Mouse (Mus musculus): Measurements from ENCODE around the gene Rps6kl1. TPM values are rescaled to one million over a fixed set of nuclear protein-coding genes. Genes with fewer than 3 reads are reported as not detected.
"Not testable (repeated sequence)": the region's sequence is repeated elsewhere in the genome, so short reads cannot be mapped to it uniquely, and the experiment has no call there.

The Rps6kl1 gene
- total and polyA plus RNA-seq, 2 experiments, result 0.28 to 0.48 TPM

DNA sequence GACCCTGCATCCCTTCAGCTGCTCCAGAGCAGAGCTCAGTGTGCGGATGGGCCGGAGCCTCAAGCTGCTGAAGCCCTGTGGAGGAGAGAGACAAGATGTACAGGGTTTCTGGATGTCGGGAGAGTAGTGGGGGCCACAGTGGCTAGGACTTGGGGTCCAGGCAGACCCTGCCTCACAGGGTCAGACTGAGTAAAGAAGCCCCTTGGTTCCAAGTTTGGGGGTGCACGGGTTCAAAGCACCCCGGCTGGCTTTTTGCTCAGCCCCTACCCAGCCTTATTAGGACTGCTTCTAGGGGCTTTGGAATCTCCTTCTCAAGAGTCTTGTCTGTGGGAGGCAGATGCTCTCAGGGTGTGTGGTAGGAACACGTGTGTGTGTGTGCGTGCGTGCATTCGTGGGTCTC is 4.2 kb downstream of the Rps6kl1 start:
- Histone ChIP-seq H3K9ac (ENCODE audit: low read depth, low read length) (no peak overlapping the region), H3K79me2 (ENCODE audit: control insufficient read depth, insufficient read depth, low read length) (no peaks in the 10 kb centered on the region), H3K27ac (replicated peaks; ENCODE audit: insufficient read depth, low read depth, low read length) (no peak overlapping the region), H3K4me3 (ENCODE audit: insufficient read depth, low read depth, low read length) (no peak overlapping the region), H3K4me1 (ENCODE audit: control insufficient read depth, insufficient read depth, low read length) (peaks cover 7% of the 10 kb centered on the region; the same call in 1 of the 2 replicates), H3K27me3 (ENCODE audit: control insufficient read depth, insufficient read depth, low read length) (no peaks in the 10 kb centered on the region), H3K36me3 (ENCODE audit: control insufficient read depth, insufficient read depth, low read length) (no peaks in the 10 kb centered on the region)
- no peak for DNase-seq (ENCODE audit: extremely low read depth, low read depth, low spot score)
- WGBS, result 90% methylated on average over 9 of the region's 9 CpGs
- TF ChIP-seq POLR2A (IDR thresholded peaks at IDR 0.05; ENCODE audit: extremely low read depth, insufficient read depth, low read length) (no peak), CTCF (IDR thresholded peaks at IDR 0.05; ENCODE audit: low read depth, low read length) (no peak)

DNA sequence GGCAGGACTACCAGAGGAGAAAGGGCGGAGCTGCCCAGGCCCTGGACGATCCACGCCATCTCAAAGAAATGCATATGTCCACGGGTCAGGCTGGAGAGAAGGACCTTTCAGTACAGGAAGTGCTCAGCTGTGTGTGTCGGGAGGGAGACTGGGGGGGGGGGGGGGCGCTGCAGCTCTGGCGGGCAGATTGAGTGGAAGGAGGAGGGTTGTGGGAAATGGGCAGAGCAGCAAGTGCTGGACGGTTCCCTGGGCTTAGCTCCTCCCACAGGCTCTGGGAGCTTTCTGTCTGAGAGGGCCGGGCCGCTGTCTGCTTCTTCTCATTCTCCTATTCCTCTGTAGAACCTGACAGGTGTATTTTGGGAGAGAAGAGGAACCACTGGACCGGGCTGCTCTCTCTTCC is 4.7 kb downstream of the Rps6kl1 start:
- TF ChIP-seq CTCF (IDR thresholded peaks at IDR 0.05; ENCODE audit: low read depth, low read length), result no peak
- TF ChIP-seq POLR2A (IDR thresholded peaks at IDR 0.05; ENCODE audit: extremely low read depth, insufficient read depth, low read length), result no peak
- Histone ChIP-seq H3K79me2 (ENCODE audit: control insufficient read depth, insufficient read depth, low read length) (no peaks in the 10 kb centered on the region), H3K9ac (ENCODE audit: low read depth, low read length) (no peak overlapping the region), H3K4me1 (ENCODE audit: control insufficient read depth, insufficient read depth, low read length) (peaks cover 4% of the 10 kb centered on the region; the same call in 1 of the 2 replicates), H3K27ac (replicated peaks; ENCODE audit: insufficient read depth, low read depth, low read length) (no peak overlapping the region), H3K27me3 (ENCODE audit: control insufficient read depth, insufficient read depth, low read length) (no peaks in the 10 kb centered on the region), H3K4me3 (ENCODE audit: insufficient read depth, low read depth, low read length) (no peak overlapping the region), H3K36me3 (ENCODE audit: control insufficient read depth, insufficient read depth, low read length) (no peaks in the 10 kb centered on the region)
- no peak for DNase-seq (ENCODE audit: extremely low read depth, low read depth, low spot score)
- 57% methylated on average over 11 of the region's 11 CpGs for WGBS

DNA sequence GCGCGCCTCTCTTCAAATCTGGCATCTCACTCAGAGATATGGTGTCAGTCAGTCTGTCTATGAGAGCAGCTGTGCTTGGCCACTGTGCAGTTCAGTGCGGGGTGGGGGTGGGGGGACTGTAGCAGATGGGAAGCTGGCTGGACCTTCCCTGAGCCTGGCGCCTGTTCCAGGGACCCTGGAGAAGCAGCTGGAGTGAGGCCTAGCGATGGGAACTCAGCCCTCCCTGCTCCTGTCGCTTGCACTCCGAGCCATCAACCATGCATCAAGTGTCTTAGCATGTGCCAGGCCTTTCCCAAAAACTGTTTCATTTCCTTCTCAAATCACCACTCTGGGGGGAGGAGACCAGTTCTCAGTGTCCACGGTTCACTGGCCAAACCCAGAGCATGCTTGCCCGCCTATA is 5.4 kb downstream of the Rps6kl1 start:
- Histone ChIP-seq H3K79me2 (ENCODE audit: control insufficient read depth, insufficient read depth, low read length) (no peaks in the 10 kb centered on the region), H3K9ac (ENCODE audit: low read depth, low read length) (no peak overlapping the region), H3K36me3 (ENCODE audit: control insufficient read depth, insufficient read depth, low read length) (no peaks in the 10 kb centered on the region), H3K4me1 (ENCODE audit: control insufficient read depth, insufficient read depth, low read length) (0 out of 2 replicates have a peak, but pooled peaks cover 1% of the 10 kb centered on the region), H3K27me3 (ENCODE audit: control insufficient read depth, insufficient read depth, low read length) (no peaks in the 10 kb centered on the region), H3K27ac (replicated peaks; ENCODE audit: insufficient read depth, low read depth, low read length) (no peak overlapping the region), H3K4me3 (ENCODE audit: insufficient read depth, low read depth, low read length) (no peak overlapping the region)
- 81% methylated on average over 9 of the region's 9 CpGs for WGBS
- TF ChIP-seq CTCF (IDR thresholded peaks at IDR 0.05; ENCODE audit: low read depth, low read length) (no peak), POLR2A (IDR thresholded peaks at IDR 0.05; ENCODE audit: extremely low read depth, insufficient read depth, low read length) (no peak)
- no peak for DNase-seq (ENCODE audit: extremely low read depth, low read depth, low spot score)

DNA sequence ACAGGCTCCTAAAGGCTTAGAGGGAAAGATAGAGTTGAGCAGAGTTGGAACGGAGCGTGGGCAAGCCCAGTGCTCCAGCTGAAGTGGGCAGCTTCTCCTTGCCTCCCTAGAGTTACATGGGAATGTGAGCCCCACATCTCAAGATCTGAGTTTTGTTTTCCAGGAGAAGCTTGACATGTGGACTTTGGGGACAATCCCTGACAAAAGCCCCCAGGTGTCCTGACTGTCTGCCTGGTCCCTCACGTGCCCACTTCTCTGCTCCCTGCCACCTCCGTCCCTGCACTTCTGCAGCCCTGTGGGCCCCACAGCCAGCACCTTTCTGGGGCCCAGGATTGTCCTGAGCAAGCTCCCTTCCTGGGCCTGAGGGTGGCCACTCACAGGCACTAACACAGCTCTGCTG is 6.2 kb downstream of the Rps6kl1 start:
- H3K4me3 ChIP-seq (ENCODE audit: insufficient read depth, low read depth, low read length), result no peak overlapping the region
- H3K27me3 ChIP-seq (ENCODE audit: control insufficient read depth, insufficient read depth, low read length), result no peaks in the 10 kb centered on the region
- 98% methylated on average over 4 of the region's 4 CpGs for WGBS
- no peak overlapping the region for H3K9ac ChIP-seq (ENCODE audit: low read depth, low read length)
- no peak overlapping the region for H3K27ac ChIP-seq (replicated peaks; ENCODE audit: insufficient read depth, low read depth, low read length)
- no peak for DNase-seq (ENCODE audit: extremely low read depth, low read depth, low spot score)
- no peaks in the 10 kb centered on the region for H3K79me2 ChIP-seq (ENCODE audit: control insufficient read depth, insufficient read depth, low read length)
- H3K4me1 ChIP-seq (ENCODE audit: control insufficient read depth, insufficient read depth, low read length), result 0 out of 2 replicates have a peak, but pooled peaks cover 1% of the 10 kb centered on the region
- TF ChIP-seq POLR2A (IDR thresholded peaks at IDR 0.05; ENCODE audit: extremely low read depth, insufficient read depth, low read length), result no peak
- TF ChIP-seq CTCF (IDR thresholded peaks at IDR 0.05; ENCODE audit: low read depth, low read length), result no peak
- H3K36me3 ChIP-seq (ENCODE audit: control insufficient read depth, insufficient read depth, low read length), result no peaks in the 10 kb centered on the region

DNA sequence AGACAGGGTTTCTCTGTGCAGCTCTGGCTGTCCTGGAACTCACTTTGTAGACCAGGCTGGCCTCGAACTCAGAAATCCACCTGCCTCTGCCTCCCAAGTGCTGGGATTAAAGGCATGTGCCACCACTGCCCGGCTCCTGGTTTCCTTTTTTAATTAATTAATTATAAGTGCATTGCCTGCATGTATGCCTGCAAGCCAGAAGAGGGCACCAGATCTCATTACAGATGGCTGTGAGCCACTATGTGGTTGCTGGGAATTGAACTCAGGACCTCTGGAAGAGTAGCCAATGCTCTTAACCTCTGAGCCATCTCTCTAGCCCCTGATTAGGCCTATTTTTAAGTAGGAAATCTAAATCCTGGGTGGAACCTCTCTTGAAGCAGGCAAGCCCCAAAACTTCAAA is 6.8 kb downstream of the Rps6kl1 start:
- WGBS, result 73% methylated on average over 2 of the region's 2 CpGs
- not testable (repeated sequence) for DNase-seq (ENCODE audit: extremely low read depth, low read depth, low spot score); H3K9ac ChIP-seq (ENCODE audit: low read depth, low read length)

DNA sequence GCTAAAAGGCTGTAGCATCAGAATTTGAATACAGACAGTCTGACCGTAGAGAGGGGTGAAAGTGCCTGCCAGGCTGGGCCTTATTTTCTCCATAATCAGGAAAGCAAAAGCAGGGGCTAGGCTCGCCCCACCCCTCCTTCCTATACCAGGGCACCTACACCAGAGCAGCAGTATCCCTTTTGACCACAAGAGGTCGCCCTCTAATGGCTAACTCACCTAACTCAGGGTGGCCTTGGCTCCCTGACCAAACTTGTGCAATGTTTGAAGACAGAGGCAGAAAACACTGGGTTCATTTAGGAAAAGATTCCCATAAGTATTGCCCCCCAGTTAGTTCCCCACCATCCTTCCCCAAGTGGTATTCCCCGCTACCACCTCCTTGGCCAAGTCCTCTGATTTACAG is 8.3 kb downstream of the Rps6kl1 start:
- WGBS, result 21% methylated on average over 4 of the region's 4 CpGs
- Histone ChIP-seq H3K4me1 (ENCODE audit: control insufficient read depth, insufficient read depth, low read length) (0 out of 2 replicates have a peak, but pooled peaks cover 1% of the 10 kb centered on the region), H3K27me3 (ENCODE audit: control insufficient read depth, insufficient read depth, low read length) (no peaks in the 10 kb centered on the region), H3K79me2 (ENCODE audit: control insufficient read depth, insufficient read depth, low read length) (no peaks in the 10 kb centered on the region), H3K4me3 (ENCODE audit: insufficient read depth, low read depth, low read length) (no peak overlapping the region), H3K9ac (ENCODE audit: low read depth, low read length) (no peak overlapping the region), H3K36me3 (ENCODE audit: control insufficient read depth, insufficient read depth, low read length) (no peaks in the 10 kb centered on the region), H3K27ac (replicated peaks; ENCODE audit: insufficient read depth, low read depth, low read length) (no peak overlapping the region)
- TF ChIP-seq CTCF (IDR thresholded peaks at IDR 0.05; ENCODE audit: low read depth, low read length) (peak; percentile 85), POLR2A (IDR thresholded peaks at IDR 0.05; ENCODE audit: extremely low read depth, insufficient read depth, low read length) (no peak)
- DNase-seq (ENCODE audit: extremely low read depth, low read depth, low spot score), result peak; percentile 72

More for the DNA sequence above, 6.8 kb downstream of the Rps6kl1 start:
- H3K4me1 ChIP-seq (ENCODE audit: control insufficient read depth, insufficient read depth, low read length); H3K27me3 ChIP-seq (ENCODE audit: control insufficient read depth, insufficient read depth, low read length); H3K27ac ChIP-seq (replicated peaks; ENCODE audit: insufficient read depth, low read depth, low read length); H3K4me3 ChIP-seq (ENCODE audit: insufficient read depth, low read depth, low read length); H3K36me3 ChIP-seq (ENCODE audit: control insufficient read depth, insufficient read depth, low read length); H3K79me2 ChIP-seq (ENCODE audit: control insufficient read depth, insufficient read depth, low read length): not testable (repeated sequence)

Measured in liver, adult 2 months (tissue).